ENCODE assay signal across 39 mouse cellular contexts in the genomic region with DNA sequence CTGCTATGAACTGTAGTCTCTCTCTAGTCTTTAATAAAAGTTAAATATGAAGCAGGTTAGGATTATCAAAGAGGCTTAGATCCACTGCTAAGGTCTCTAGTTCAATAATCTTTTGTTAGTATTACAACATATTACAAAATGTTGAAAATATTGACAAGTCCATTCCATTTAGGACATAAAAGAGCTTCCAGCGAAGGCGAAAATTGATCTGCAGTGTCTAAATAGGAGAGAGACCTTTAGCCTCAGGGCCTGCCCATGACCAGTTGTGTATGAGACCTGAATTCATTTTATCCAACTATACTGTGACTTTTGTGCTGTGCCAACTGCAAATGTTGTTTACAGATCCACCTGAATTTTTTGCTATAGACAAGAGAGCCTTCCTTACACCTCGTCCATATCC. TPM values are rescaled to one million over a fixed set of nuclear protein-coding genes. Genes with fewer than 3 reads are reported as not detected.
"Had no signal": no experiment of that assay in that cellular context is flagged by ENCODE, and none has a peak within 500 bp of the region (broad histone marks: within the 10 kb centered on the region; RNA-seq: fewer than 3 reads in every experiment).

No protein-coding gene starts in this region.

- DNase-seq: cerebellum, adult 2 months; cerebellum, adult 8-10 months; cerebellum, adult 9-10 months; cerebellum, adult 9-11 months; cerebellum, postnatal 10 days; cerebellum, postnatal 14 days; cerebellum, postnatal 25 days; cerebellum, postnatal 36 days; embryo, embryonic 11 days; forebrain, postnatal 0 days; gastrocnemius, adult 2 months; gastrocnemius, postnatal 10 days; gastrocnemius, postnatal 14 days; gastrocnemius, postnatal 25 days; gastrocnemius, postnatal 36 days; heart, adult 11 months; heart, adult 18-20 months had no signal

- H3K4me2 ChIP-seq: embryonic facial prominence, embryonic 12.5 days; embryonic facial prominence, embryonic 13.5 days; embryonic facial prominence, embryonic 15.5 days; forebrain, embryonic 12.5 days; forebrain, embryonic 13.5 days; forebrain, embryonic 15.5 days had no signal

- H3K4me1 ChIP-seq: embryonic facial prominence, embryonic 10.5 days; embryonic facial prominence, embryonic 12.5 days; embryonic facial prominence, embryonic 13.5 days; embryonic facial prominence, embryonic 15.5 days; forebrain, embryonic 10.5 days; forebrain, embryonic 12.5 days; forebrain, embryonic 13.5 days; forebrain, embryonic 15.5 days had no signal

- H3K4me3 ChIP-seq: embryonic facial prominence, embryonic 10.5 days; embryonic facial prominence, embryonic 12.5 days; embryonic facial prominence, embryonic 13.5 days; embryonic facial prominence, embryonic 15.5 days; erythroblast, embryonic 14.5 days; forebrain, embryonic 10.5 days; forebrain, embryonic 12.5 days; forebrain, embryonic 13.5 days; forebrain, embryonic 15.5 days; gastrocnemius, adult 2 months had no signal

- H3K36me3 ChIP-seq: embryonic facial prominence, embryonic 10.5 days; embryonic facial prominence, embryonic 12.5 days; embryonic facial prominence, embryonic 13.5 days; embryonic facial prominence, embryonic 15.5 days; forebrain, embryonic 10.5 days; forebrain, embryonic 12.5 days; forebrain, embryonic 15.5 days had no signal

- H3K27me3 ChIP-seq: embryonic facial prominence, embryonic 12.5 days; embryonic facial prominence, embryonic 13.5 days; embryonic facial prominence, embryonic 15.5 days; forebrain, embryonic 12.5 days; forebrain, embryonic 13.5 days; forebrain, embryonic 15.5 days had no signal

- H3K9me3 ChIP-seq: embryonic facial prominence, embryonic 10.5 days; embryonic facial prominence, embryonic 12.5 days; embryonic facial prominence, embryonic 13.5 days; embryonic facial prominence, embryonic 15.5 days; forebrain, embryonic 10.5 days; forebrain, embryonic 12.5 days; forebrain, embryonic 13.5 days; forebrain, embryonic 15.5 days had no signal

- H3K27ac ChIP-seq: embryonic facial prominence, embryonic 10.5 days; embryonic facial prominence, embryonic 12.5 days; embryonic facial prominence, embryonic 13.5 days; embryonic facial prominence, embryonic 15.5 days; forebrain, embryonic 10.5 days; forebrain, embryonic 12.5 days; forebrain, embryonic 13.5 days; forebrain, embryonic 15.5 days; gastrocnemius, adult 2 months had no signal

- H3K9ac ChIP-seq: embryonic facial prominence, embryonic 12.5 days; embryonic facial prominence, embryonic 13.5 days; embryonic facial prominence, embryonic 15.5 days; forebrain, embryonic 12.5 days; forebrain, embryonic 13.5 days; forebrain, embryonic 15.5 days; forebrain, postnatal 0 days had no signal

- ATAC-seq: forebrain, embryonic 13.5 days; forebrain, embryonic 14.5 days; forebrain, embryonic 15.5 days; forebrain, embryonic 16.5 days; forebrain, postnatal 0 days had no signal

RNA-seq across cellular contexts. Expression of gene Hsd3b5, which starts 0.4 kb away (rescaled TPM):
- total RNA-seq: common myeloid progenitor, adult 5-6 weeks; forebrain, postnatal 0 days; gastrocnemius, adult 18-20 months; gastrocnemius, adult 2 months; gastrocnemius, adult 8-10 months; gastrocnemius, postnatal 10 days; gastrocnemius, postnatal 14 days; gastrocnemius, postnatal 25 days; gastrocnemius, postnatal 36 days; gastrocnemius, postnatal 4 days; granulocyte monocyte progenitor cell, adult 5-6 weeks; heart, adult 18-20 months had no signal
- polyA plus RNA-seq: cerebellum, adult 2 months; cortical plate, adult 2 months; embryonic facial prominence, embryonic 10.5 days; embryonic facial prominence, embryonic 11.5 days; embryonic facial prominence, embryonic 12.5 days; embryonic facial prominence, embryonic 13.5 days; embryonic facial prominence, embryonic 14.5 days; embryonic facial prominence, embryonic 15.5 days; erythroblast, embryonic 14.5 days; forebrain, embryonic 10.5 days; forebrain, embryonic 11.5 days; forebrain, embryonic 12.5 days; forebrain, embryonic 13.5 days; forebrain, embryonic 14.5 days; forebrain, embryonic 15.5 days; forebrain, embryonic 16.5 days; forebrain, postnatal 0 days; frontal cortex, adult 2 months; gonadal fat pad, adult 2 months had no signal

RNA-seq across cellular contexts. Expression of gene Gm10681, which starts 41.0 kb away (rescaled TPM):
- total RNA-seq: common myeloid progenitor, adult 5-6 weeks; forebrain, postnatal 0 days; gastrocnemius, adult 2 months; gastrocnemius, adult 8-10 months; gastrocnemius, postnatal 10 days; gastrocnemius, postnatal 14 days; gastrocnemius, postnatal 25 days; gastrocnemius, postnatal 36 days; gastrocnemius, postnatal 4 days; granulocyte monocyte progenitor cell, adult 5-6 weeks; heart, adult 18-20 months had no signal
- polyA plus RNA-seq: cerebellum, adult 2 months; cortical plate, adult 2 months; embryonic facial prominence, embryonic 10.5 days; embryonic facial prominence, embryonic 11.5 days; embryonic facial prominence, embryonic 12.5 days; embryonic facial prominence, embryonic 13.5 days; embryonic facial prominence, embryonic 14.5 days; embryonic facial prominence, embryonic 15.5 days; erythroblast, embryonic 14.5 days; forebrain, embryonic 10.5 days; forebrain, embryonic 11.5 days; forebrain, embryonic 12.5 days; forebrain, embryonic 13.5 days; forebrain, embryonic 14.5 days; forebrain, embryonic 15.5 days; forebrain, embryonic 16.5 days; forebrain, postnatal 0 days; frontal cortex, adult 2 months; gonadal fat pad, adult 2 months had no signal
